Mouse (Mus musculus) adrenal gland, postnatal 14 days (tissue): ENCODE data around the gene Agbl5. TPM values are rescaled to one million over a fixed set of nuclear protein-coding genes. Genes with fewer than 3 reads are reported as not detected.

ENCODE experiments used
- DNase-seq: peaks from one replicate; pipeline ENCODE4 v3.0.0; 2021; ENCODE audit warnings: mixed read lengths
- total RNA-seq: library from RNA; stranded (reverse); gene quantifications from 2 replicates; pipeline ENCODE4 v1.2.3, GENCODE M21; 2021

The Agbl5 gene
- total RNA-seq, 1 experiment from 2014 or later: 11.7 TPM

DNA sequence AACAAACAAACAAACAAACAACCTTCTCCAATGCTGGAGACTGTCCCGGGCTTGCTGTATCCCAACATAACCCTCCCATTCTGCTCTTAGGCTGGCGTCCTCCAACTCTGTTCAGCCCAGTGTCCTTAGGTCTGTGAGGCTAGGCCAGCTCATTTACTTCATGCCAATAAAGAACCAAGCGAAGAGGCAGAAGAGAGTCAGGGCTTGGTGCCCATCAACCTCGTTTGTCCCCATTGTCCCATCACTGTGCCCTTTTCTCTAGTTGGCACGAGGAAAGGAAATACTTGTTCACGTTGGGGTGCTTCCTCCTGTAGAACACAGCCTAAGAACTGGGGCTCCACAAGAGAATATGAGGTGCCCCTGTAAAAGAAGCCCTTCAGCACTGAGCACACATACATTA is 63.2 kb downstream of the Agbl5 start:
- DNase-seq: no peak

GRCm38 (mm10) chr5:30952551-30952950 is 64.1 kb downstream of the Agbl5 start:
- peak; percentile 2 for DNase-seq

DNA sequence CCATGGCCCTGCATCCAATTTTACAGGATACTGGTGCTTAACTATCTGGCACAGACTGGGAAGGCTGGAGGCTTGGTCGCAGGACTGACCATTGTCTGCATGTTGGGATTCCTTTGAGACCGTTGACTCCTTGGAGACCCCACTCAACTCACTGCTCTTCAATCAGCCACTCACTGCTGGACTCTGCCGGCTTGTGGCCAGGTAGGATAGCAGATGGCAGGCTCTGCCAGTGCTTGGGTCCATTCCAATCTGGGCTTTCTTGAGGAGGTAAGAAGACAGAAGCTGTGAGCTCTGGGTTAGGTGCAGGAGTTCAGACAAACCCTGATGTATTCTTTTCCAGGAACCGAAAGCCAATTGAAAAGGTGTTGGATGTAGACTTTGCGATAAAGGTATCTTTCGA is 65.6 kb downstream of the Agbl5 start:
- no peak for DNase-seq

DNA sequence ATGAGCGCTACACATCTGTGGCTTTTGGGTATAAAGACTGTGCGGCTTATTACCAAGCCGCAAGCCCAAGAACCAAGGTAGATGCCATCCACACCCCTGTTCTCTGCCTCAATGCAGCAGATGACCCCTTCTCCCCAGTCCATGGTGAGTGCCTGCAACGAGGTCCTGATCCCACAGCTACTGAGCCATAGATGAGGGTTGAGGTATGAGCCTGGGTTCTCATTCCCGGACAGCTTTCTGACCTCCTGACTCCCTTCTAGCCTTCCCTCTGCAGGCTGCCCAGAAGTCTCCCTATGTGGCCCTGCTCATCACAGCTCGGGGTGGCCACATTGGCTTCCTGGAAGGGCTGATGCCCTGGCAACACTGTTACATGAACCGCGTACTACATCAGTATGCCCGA is 66.1 kb downstream of the Agbl5 start:
- no peak for DNase-seq

- DNase-seq: no peak
Measured at GRCm38 (mm10) chr5:30955751-30956150, 67.3 kb downstream of the Agbl5 start.

Other genes with a start within 250 kb of the Agbl5 start
- gene Slc35f6, start 240.8 kb upstream of the Agbl5 start, total RNA-seq: 33.9 and 38.9 TPM in 2 replicates
- gene Cenpa, start 221.9 kb upstream of the Agbl5 start, total RNA-seq: 39.0 and 39.1 TPM in 2 replicates
- 1.4 and 4.5 TPM in 2 replicates for gene Dpysl5, start 177.1 kb upstream of the Agbl5 start, total RNA-seq
- 44.1 and 46.5 TPM in 2 replicates for gene Mapre3, start 74.1 kb upstream of the Agbl5 start, total RNA-seq
- gene Tmem214, start 20.7 kb upstream of the Agbl5 start, total RNA-seq: 48.5 and 55.1 TPM in 2 replicates
- gene Ost4, start 19.1 kb downstream of the Agbl5 start, total RNA-seq: 210 and 212 TPM in 2 replicates
- gene Emilin1, start 24.7 kb downstream of the Agbl5 start, total RNA-seq: 46.2 and 51.0 TPM in 2 replicates
- 48.4 and 70.5 TPM in 2 replicates for gene Khk, start 32.7 kb downstream of the Agbl5 start, total RNA-seq
- 0.56 and 0.86 TPM in 2 replicates for gene Cgref1, start 56.9 kb downstream of the Agbl5 start, total RNA-seq
- gene Preb, start 71.7 kb downstream of the Agbl5 start, total RNA-seq: 117 and 128 TPM in 2 replicates
- 1.1 and 1.2 TPM in 2 replicates for gene Tcf23, start 80.0 kb downstream of the Agbl5 start, total RNA-seq
- 116 and 121 TPM in 2 replicates for gene Atraid, start 159.6 kb downstream of the Agbl5 start, total RNA-seq
- 19.7 and 24.0 TPM in 2 replicates for gene Slc5a6, start 160.2 kb downstream of the Agbl5 start, total RNA-seq
- gene Cad, start 166.1 kb downstream of the Agbl5 start, total RNA-seq: 31.0 and 37.3 TPM in 2 replicates
- not detected in 2 replicates for gene Dnajc5g, start 217.6 kb downstream of the Agbl5 start, total RNA-seq
- 0.49 and 0.74 TPM in 2 replicates for gene Slc30a3, start 219.5 kb downstream of the Agbl5 start, total RNA-seq
- gene Trim54, start 228.0 kb downstream of the Agbl5 start, total RNA-seq: not detected in 2 replicates